Mouse (Mus musculus) layer of hippocampus, adult 8-10 months (tissue): Measurements from ENCODE around the gene Atp6v1e2. TPM values are rescaled to one million over a fixed set of nuclear protein-coding genes. Genes with fewer than 3 reads are reported as not detected.

Experiments used
- total RNA-seq, 4 experiments: library from RNA; stranded (reverse); gene quantifications; 2 replicates each; pipeline ENCODE4 v1.2.4; 2022

Atp6v1e2 gene
- total RNA-seq, 4 experiments from 2014 or later, result not detected

Other genes starting within 250 kb of the Atp6v1e2 start
- gene Epas1, start 194.2 kb downstream of the Atp6v1e2 start, total RNA-seq, result 10 to 100 TPM; 89.6 to 95.2 (median 94.2) TPM
- gene Tmem247, start 30.5 kb downstream of the Atp6v1e2 start, total RNA-seq, result not detected
- gene Rhoq, start 15.2 kb upstream of the Atp6v1e2 start, total RNA-seq, result 10 to 100 TPM; 35.5 to 44.8 (median 42.0) TPM
- 10 to 100 TPM; 17.8 to 23.3 (median 19.6) TPM for gene Pigf, start 77.5 kb upstream of the Atp6v1e2 start, total RNA-seq
- 10 to 100 TPM; 49.9 to 71.9 (median 56.2) TPM for gene Cript, start 77.7 kb upstream of the Atp6v1e2 start, total RNA-seq
- 100 to 1,000 TPM in 2 of 4 experiments, 10 to 100 TPM in 2; 96.3 to 116 (median 104) TPM for gene Socs5, start 159.8 kb upstream of the Atp6v1e2 start, total RNA-seq